Mouse (Mus musculus): ENCODE measurements around the gene Stk24.

GRCm38 (mm10) chr14:121317312-121317671 is 62.5 kb downstream of the Stk24 start:
- TF ChIP-seq CTCF (IDR thresholded peaks at IDR 0.05; ENCODE audit: low read depth, low read length) (no peak), POLR2A (IDR thresholded peaks at IDR 0.05; ENCODE audit: borderline replicate concordance, low read depth, low read length) (no peak)
